Mouse (Mus musculus): Measurements from ENCODE around the gene Prim1. TPM values are rescaled to one million over a fixed set of nuclear protein-coding genes. Genes with fewer than 3 reads are reported as not detected.
"Not testable (repeated sequence)": the region's sequence is repeated elsewhere in the genome, so short reads cannot be mapped to it uniquely, and the experiment has no call there.

The Prim1 gene
- polyA plus RNA-seq, 1 experiment from 2014 or later: 127 TPM

- not testable (repeated sequence) for H3K4me1 ChIP-seq (replicated peaks; ENCODE audit: control insufficient read depth, insufficient read depth, low read length); H3K27me3 ChIP-seq (ENCODE audit: control insufficient read depth, insufficient read depth, low read length); H3K4me2 ChIP-seq (ENCODE audit: low read depth, low read length, severe bottlenecking); H3K9ac ChIP-seq (ENCODE audit: low read length); H3K36me3 ChIP-seq (ENCODE audit: control insufficient read depth, insufficient read depth, low read length); H3K27ac ChIP-seq (ENCODE audit: low read depth, low read length); DNase-seq (ENCODE audit: low spot score); ATAC-seq (replicated peaks; ENCODE audit: low FRiP score); H3K4me3 ChIP-seq (ENCODE audit: low read depth, low read length); H3K9me3 ChIP-seq (ENCODE audit: control insufficient read depth, low read length)
- WGBS: 84% methylated on average over 5 of the region's 5 CpGs
Observed at GRCm38 (mm10) chr10:128078269-128078668, 63.3 kb downstream of the Prim1 start.

Other genes with a start within 250 kb of the Prim1 start
- 0.13 TPM in 1 of 2 replicates, not detected in the other for gene Rdh9, start 238.8 kb upstream of the Prim1 start, polyA plus RNA-seq (2014; fragmentation: Nextera tagmentation; extraction: Ambion mirVana)
- not detected in 2 replicates for gene Rdh16, start 214.0 kb upstream of the Prim1 start, polyA plus RNA-seq (2014; fragmentation: Nextera tagmentation; extraction: Ambion mirVana)
- not detected in 2 replicates for gene Rdh19, start 165.2 kb upstream of the Prim1 start, polyA plus RNA-seq (2014; fragmentation: Nextera tagmentation; extraction: Ambion mirVana)
- not detected in 2 replicates for gene Rdh16f2, start 148.7 kb upstream of the Prim1 start, polyA plus RNA-seq (2014; fragmentation: Nextera tagmentation; extraction: Ambion mirVana)
- gene Rdh7, start 126.4 kb upstream of the Prim1 start, polyA plus RNA-seq (2014; fragmentation: Nextera tagmentation; extraction: Ambion mirVana): not detected in 2 replicates
- not detected in 2 replicates for gene Sdr9c7, start 116.7 kb upstream of the Prim1 start, polyA plus RNA-seq (2014; fragmentation: Nextera tagmentation; extraction: Ambion mirVana)
- gene Hsd17b6, start 7.6 kb upstream of the Prim1 start, polyA plus RNA-seq (2014; fragmentation: Nextera tagmentation; extraction: Ambion mirVana): not detected in 2 replicates
- gene Naca, start 20.4 kb downstream of the Prim1 start, polyA plus RNA-seq (2014; fragmentation: Nextera tagmentation; extraction: Ambion mirVana): 855 and 939 TPM in 2 replicates
- 638 and 692 TPM in 2 replicates for gene Ptges3, start 43.8 kb downstream of the Prim1 start, polyA plus RNA-seq (2014; fragmentation: Nextera tagmentation; extraction: Ambion mirVana)
- gene Atp5b, start 68.1 kb downstream of the Prim1 start, polyA plus RNA-seq (2014; fragmentation: Nextera tagmentation; extraction: Ambion mirVana): 2,200 and 2,324 TPM in 2 replicates
- 20.9 and 21.9 TPM in 2 replicates for gene Baz2a, start 76.4 kb downstream of the Prim1 start, polyA plus RNA-seq (2014; fragmentation: Nextera tagmentation; extraction: Ambion mirVana)
- 21.7 and 22.3 TPM in 2 replicates for gene Rbms2, start 165.1 kb downstream of the Prim1 start, polyA plus RNA-seq (2014; fragmentation: Nextera tagmentation; extraction: Ambion mirVana)
- gene Gls2, start 179.3 kb downstream of the Prim1 start, polyA plus RNA-seq (2014; fragmentation: Nextera tagmentation; extraction: Ambion mirVana): 1.3 and 1.7 TPM in 2 replicates
- 23.1 and 26.7 TPM in 2 replicates for gene Spryd4, start 196.6 kb downstream of the Prim1 start, polyA plus RNA-seq (2014; fragmentation: Nextera tagmentation; extraction: Ambion mirVana)
- gene Mip, start 210.7 kb downstream of the Prim1 start, polyA plus RNA-seq (2014; fragmentation: Nextera tagmentation; extraction: Ambion mirVana): 0.28 and 0.55 TPM in 2 replicates
- 81.7 and 89.7 TPM in 2 replicates for gene Timeless, start 216.9 kb downstream of the Prim1 start, polyA plus RNA-seq (2014; fragmentation: Nextera tagmentation; extraction: Ambion mirVana)
- gene Apon, start 238.9 kb downstream of the Prim1 start, polyA plus RNA-seq (2014; fragmentation: Nextera tagmentation; extraction: Ambion mirVana): 0.77 and 0.89 TPM in 2 replicates